Mouse (Mus musculus) adrenal gland, adult 2 months (tissue): ENCODE measurements around the gene Tjp1. TPM values are rescaled to one million over a fixed set of nuclear protein-coding genes. Genes with fewer than 3 reads are reported as not detected.

ENCODE experiments used
- DNase-seq: peaks from one replicate; pipeline ENCODE4 v3.0.0; 2021
- polyA plus RNA-seq: library from polyadenylated mRNA; depleted of rRNA; stranded (reverse); fragments of >200 nt; gene quantifications from 2 replicates; pipeline ENCODE4 v1.2.3, GENCODE M21; 2012
- total RNA-seq, 2 experiments: library from RNA; stranded (reverse); gene quantifications; 2 replicates each; pipeline ENCODE4 v1.2.3; 2021

Tjp1 gene
- total and polyA plus RNA-seq, 3 experiments, result 11.2 to 101 (median 61.1) TPM

DNA sequence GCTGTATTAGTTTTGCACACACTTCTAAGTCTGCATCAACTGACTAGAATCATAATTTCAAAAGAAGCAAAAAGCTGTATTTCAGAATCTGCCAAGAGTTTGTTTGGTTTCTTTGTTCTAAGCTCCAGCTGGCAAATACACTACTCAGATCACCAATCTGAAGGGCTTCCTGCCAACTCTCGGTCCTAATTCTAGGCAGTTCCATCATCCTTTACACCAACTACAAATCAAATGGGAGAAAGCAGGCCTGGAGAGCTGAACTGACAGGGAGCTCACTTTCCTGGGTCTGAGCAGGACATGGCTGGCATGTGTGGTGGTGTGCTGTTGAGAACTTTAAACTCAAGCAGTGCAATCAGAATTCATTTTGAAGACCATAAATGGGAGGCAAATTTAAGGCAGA, 170.0 kb downstream of the Tjp1 start:
- peak; percentile 58 for DNase-seq

DNA sequence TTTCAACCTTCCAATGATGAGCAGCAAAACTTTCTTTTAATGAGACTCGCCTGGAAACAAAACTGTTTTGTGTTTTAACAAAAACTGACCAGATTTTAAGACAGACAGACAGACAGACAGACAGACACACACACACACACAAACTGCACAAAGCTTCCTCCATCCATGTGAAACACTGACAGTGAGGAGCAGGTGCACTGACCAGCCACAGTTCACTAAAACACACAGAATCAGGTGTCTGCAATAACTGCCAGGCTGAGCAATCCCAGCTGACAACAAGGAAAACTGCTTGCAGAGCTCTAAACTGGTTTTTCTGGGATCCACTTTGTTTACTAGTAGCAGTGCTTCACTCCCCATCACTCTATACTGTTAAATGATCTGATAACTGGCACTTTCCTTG, 171.4 kb downstream of the Tjp1 start:
- DNase-seq, result no peak

DNA sequence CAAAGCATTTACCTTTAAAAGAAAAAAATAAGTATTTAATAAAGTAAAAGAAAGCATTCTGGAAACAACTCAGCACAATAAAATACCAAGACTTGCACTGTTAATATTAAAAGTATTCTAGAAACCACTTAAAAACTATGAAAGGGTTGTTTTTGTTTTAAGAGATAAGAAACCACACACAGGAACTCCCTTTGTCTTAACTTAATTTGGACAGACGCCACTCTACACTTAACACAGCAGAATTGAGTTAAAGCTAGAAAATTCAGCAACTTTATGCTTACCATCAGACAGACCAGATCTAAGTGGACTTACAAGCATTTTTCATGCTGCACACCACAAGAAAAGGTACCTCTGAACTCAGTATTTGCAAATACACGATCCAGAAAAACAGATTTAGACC, 172.7 kb downstream of the Tjp1 start:
- DNase-seq, result no peak

DNA sequence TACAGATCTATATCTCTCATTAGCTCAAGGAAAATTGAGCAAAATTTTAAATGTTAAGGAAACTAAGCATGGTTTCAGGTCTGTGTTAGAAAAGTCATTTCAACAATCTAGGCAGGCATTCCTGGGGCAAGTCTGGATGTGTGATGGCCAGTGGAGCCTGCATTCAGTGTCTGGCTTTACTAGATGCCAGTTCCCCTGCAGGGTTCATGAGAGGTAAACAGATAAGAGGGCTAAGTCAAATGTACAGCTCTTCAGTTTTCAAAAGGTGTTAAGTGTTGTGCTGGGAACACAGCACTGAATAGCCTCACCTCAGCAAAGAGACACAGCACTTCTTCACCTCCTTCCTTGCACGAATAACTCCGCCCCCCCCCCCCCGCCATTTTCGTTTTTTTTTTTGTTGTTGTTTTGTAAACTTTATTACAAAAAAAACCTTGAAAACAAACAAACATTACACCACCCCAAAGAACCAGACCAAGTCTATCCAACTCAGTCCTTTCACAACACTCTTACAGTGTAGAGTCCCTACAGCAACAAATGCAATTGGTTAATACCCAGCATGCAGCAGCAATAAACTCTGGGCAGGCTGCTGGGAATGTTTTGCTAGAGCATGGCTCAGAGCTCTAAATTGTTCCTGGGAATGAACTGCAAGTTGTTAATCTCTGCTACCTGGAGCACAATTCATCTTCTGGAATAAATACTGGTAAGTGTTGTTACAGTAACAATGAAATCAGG, 177.1 kb downstream of the Tjp1 start:
- no peak for DNase-seq

DNA sequence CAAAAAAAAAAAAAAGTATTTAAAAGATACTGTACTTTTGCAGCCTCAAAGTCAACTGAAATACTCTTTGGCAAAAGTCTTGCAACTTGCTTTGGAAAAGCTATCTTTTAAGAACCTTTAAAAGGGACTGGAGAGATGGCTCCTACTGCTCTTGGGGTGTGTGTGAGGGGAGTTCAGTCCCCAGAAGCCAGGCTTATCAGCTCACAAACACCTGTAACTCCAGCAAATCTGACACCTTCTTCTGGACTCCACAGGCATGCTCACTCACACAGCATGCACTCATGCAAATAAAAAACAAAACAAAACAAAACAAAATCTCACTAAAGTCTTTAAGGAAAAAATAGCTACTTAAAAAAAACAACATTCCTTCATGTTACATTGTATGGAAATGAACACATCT, 179.0 kb downstream of the Tjp1 start:
- DNase-seq, result no peak

DNA sequence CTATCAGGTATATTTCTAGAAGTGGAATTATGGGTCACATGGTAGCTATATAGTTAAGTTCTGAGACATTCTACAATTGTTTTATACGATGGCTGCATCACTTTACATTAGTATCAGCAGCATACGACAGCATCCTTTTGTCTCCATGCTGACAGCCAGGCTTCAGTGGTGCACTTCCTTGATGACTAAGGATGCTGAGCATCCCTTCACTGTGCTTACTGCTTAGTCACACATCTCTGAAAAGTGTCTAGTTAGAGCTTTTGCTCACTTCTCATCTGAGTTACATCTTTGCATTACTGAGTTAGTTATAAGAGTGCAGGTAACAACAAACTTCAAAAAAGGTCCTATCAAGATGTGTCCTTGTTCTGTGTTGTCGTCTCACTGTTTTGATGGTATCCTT, 182.3 kb downstream of the Tjp1 start:
- no peak for DNase-seq

DNA sequence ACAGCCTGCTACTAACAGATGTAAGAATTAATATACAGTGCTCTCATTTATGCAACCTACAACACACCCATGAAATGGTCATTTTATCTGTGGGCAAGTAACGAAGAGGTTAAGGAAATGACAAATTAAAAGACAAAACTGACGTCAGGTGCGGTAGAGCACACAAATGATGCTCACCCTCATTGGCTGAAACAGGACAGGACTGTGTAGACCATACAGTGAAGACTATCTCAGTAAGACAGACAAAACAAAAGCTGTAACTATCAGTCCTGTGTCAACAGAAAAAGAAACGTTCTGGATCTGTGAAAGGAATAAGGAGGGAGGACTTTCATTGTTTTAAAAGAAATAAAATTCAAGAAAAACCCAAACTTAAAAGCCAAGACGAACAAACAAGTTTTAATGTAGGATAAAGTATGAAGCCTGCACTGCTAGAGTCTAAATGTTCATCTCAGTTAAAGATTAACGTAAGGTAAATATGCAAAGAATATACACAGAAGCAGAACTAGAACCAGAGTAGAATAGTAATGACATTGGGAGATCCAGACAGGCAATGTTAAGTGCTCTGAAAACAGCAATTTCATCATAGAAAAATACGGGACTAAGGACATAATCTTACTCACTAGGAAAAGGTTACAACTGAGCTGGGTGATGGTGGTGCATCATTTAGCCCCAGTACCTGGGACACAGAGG, 189.9 kb downstream of the Tjp1 start:
- DNase-seq, result no peak

DNA sequence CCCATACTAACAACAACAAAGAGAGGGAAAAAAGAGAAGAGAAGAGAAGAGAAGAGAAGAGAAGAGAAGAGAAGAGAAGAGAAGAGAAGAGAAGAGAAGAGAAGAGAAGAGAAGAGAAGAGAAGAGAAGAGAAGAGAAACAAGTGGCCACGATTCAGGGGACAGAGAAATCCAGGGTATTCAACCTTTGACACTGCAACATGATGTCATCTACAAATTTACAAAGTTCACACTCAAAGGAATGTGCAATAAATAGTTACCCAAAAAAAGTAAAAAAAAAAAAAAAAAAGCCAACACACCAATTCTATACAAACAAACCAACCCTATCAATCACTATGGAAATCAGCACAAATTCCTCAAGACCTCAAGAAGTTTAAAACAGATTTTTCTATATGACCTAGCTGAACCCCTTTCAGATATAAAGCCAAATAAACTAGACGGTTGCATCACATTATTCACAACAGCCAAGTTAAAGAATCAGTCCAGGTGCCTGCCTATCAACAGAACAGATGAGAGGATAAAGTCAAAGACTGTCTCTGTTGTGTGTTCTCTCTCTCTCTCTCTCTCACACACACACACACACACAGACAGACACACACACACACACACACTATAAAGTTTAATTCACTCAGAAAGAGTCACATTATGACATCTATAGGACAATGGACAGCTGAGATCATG, 194.4 kb downstream of the Tjp1 start:
- DNase-seq, result no peak

DNA sequence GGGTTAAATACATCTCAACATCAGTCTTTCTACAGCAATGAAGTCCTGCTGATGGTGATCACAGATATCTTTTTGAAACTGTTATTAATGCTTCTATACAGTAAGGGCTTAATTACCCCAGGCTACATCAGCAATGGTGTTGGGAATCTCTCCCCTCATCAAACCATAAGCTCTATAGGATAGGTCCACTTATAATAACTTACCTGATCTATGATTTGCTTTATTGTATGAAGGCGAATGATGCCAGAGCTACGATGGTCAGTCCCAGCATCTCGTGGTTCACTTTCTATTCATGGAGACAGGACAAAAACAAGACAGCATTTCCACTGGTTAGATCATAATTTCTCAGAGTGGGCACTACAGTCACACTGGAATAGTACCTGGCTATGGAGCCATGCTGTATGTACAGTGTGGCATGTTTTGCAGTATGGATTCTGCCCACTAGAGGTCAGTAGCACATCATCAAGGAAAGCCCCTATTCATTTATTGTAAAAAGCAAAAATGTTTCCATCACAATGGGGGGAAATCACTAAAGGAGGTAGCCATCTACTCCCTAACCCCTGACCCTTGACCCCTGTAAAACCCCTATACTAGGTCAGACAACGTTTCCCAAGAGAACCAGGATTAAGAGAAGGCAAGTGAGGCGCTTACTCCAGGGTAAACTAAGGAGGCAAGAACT, 208.4 kb downstream of the Tjp1 start:
- peak; percentile 50 for DNase-seq

DNA sequence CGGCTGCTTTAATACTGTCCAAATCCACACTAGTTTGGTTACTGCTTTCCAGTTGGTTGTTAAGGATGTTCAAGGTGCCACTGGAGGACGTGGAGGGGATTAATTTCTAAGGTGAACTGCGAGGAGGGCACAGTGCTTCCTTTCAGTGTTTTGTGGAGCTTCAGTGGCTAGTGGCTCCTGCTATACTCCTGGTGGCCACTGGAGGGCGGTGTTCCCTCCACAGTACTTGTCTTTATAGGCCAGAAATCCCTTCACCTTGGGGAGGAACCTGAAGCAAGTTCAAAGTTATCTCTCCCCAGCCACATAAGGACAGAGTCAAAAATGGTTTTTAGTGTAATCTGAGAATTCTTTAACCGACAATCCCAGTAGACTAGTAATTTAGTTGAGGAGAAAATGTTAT, 210.2 kb downstream of the Tjp1 start:
- DNase-seq, result peak; percentile 52

DNA sequence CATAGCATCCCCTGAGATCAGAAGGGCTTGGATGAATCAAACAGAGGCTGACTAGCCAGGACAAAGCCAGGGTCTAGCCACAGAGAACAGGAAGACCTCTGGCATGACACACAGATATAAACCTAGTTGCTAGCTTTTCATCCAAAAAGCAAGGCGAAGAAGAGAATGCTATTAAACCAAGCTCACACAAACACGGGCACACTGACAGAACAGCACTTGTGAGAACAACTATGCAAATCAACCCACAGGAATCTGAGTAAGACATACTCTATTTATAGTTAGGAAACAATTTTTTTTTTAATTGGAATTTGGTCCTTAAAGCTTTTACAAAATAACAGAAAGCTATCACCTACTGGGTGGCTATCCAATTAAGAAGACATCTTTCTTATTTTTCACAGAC, 212.4 kb downstream of the Tjp1 start:
- DNase-seq, result no peak

DNA sequence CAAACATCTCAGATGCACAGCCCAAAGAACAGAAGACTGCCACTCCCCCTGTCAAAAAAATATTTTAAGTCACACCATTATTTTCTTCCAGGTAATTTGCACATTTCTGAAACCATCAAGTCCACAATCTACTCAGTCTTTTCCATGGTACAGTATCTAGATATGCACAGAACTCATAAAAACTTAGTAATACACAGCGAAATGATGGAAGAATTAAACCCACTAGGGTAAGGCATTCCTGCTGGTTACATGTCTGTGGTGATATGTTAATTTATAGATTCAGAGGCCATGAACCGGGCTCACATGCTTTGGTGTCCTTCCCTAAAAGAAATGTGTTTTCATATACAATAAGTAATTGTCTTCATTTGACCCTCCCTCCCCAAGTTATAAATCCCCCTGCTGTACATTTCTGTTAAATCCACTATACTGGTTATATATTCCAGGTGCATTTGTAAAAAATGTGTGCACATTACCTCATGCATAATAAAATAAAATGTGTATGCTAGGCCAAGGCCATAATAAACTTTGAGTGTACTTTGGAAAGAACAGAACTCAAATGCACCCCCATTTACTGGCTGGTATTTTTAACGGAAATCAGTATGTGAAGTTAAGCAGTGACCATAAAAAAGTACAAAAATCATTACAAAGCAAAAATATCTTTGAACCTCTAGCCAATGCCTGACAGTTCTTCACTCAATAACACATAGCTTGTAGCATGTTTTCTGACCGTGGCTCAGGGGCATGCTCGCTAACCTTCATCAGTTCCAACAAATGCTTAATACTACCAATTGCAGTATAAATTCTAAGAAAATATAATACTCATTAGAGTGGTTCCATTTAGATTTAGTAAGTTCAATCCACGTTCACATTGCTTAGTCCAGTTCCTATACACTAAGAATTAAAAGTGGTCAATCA, 230.6 kb downstream of the Tjp1 start:
- DNase-seq, result no peak

DNA sequence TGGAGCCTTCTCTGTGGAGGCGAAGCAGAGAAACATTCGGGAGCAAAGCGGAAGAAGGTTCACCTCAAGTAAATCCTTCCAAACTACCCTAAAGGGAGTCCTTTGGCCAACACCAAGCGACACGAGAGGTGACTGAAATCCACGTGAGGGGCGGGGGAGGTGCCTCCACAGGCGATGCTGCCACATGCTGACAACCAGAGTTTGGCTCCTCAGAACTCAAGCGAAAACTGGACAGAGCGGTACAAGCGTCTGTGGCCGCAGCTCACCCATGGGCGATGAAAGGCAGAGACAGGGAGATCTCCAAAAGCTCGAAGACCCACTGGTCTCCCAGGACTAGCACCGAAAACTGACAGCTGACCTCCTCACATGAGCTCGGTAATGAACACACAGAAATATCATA, 244.7 kb downstream of the Tjp1 start:
- DNase-seq, result no peak

DNA sequence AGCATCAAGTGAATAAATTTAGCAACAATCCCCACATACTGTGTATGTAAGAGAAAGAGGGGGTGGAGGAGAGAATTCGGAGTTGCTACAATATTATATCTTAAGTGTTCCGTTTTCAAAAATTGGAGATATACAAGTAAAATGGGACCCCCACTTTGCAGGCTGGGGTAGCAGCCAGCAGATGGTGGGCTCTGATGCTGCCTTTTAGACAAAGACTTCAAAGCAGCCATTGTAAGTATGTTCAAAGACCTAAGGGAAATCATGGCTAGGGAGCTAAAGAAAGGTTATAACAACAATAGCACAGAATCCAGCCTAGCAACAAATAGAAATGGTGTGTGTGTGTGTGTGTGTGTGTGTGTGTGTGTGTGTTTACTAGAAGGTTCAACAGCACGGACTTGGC, 245.6 kb downstream of the Tjp1 start:
- no peak for DNase-seq

DNA sequence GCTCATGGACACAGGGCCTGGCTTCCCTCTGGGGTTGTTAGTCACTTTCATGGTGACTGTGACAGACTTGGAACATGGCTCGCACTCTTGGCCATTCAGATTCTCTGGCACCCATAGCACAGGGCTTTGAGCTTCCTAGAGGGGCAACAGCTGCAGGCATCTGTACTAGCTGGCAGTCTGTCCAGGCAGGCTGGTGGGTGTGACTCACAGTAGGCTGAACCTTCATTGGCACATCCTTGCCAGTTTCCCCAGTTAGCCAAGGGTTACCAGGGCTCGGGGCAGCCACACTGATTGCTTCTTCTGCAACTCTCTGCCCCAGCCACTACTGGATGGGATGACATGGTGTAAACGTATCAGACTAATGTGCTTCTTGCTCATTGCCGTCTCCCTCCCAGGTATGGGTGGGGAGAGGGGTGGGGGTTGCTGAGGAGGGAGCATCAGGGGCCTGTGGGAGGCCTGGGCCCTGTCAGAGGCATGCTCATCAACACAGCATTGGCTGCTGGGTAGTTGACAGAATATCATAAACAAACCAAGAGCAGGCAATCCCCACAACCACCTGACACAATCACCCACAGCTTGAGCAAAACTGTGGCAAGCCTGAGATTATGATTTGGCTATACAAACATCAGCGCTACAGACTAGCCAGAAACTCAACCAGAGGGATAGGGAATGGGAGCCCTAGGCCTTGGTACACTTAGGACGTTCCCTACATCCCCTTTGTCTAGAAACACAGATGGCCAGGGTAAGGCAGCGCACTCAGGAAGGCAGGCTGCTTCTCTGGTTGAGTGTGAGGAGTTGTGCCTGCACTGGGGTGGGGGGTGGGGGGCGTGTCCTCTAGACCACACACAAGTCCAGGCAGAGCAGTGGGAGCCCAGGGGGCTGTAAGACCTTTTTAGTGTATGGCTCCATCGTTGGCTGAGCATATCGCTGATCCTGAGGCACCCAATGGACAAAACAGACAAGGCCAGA, 246.4 kb downstream of the Tjp1 start:
- DNase-seq, result peak; percentile 7

DNA sequence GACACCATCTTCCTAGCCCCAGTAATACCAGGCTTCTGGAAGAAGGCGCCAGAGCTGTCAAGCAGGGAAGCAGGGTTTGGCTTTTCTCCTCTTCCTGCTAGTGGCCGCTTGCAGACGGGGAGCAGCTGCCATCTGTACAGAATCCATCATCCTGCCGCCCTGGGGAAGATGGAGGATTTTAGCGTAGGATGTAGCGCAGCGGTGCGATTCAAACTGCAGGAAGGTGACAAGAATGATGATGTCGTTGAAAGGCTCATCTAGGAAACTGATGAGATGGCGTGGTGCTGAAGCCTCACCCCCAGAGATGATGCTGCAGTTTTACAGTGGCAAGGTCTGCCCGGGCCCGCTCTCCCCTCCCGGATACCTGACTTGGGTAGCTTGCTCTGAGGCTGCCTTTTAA, 248.3 kb downstream of the Tjp1 start:
- no peak for DNase-seq

DNA sequence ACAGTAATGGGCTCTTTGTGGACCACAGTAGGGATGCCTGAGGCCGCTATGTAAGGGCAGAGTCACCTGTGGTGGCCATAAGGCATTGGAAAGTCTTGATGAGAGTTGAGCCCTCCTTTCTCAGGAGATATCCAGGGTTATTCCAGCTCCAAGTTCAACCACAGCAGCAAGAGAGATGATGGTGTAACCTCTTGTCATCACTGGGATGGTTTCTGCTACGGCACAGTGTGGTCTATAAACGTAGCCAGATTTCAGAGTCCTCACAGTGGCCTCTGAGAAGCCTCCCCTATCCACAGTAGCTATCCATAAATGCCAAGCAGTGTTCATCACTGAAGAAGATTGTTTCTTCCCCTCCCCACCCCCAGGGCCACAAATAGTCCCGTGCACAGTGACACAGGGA, 251.8 kb downstream of the Tjp1 start:
- DNase-seq, result no peak

DNA sequence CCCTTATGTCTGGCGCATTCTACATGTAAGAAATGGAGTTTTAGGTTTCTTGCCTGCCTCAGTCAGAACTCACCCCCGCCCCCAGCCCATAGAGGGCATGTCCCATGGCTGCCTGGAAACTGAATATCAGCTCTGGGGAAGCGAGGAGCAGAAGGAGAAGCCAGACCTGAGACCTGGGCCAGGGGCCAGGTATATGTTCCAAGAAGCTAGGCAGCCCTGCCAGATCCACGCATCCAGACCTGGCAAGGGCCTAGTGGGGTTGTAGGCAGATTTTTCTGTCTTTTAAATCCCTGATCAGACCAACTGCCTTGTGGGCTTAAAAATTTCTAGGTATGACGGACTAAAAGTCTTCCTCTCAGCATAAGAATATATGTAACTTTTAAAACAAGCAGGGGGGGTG, 253.4 kb downstream of the Tjp1 start:
- no peak for DNase-seq

DNA sequence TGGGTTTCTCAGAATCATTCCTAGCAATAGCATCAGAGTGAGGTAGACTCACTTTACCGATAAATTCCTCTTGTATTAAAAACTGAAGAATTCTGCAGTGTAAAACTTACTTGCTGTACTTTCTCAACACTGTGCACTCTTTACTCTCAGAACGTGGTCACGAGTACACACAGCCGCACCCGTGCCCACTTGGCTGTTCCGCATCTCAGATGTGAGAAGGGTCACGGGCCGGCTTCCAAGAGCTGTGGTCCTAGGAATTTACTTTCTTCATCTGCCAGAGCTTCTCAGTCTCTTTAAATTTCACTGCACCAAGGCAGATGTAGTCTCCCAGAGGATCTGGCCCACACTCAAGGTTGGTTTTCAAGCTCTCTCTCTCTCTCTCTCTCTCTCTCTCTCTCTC, 277.9 kb downstream of the Tjp1 start:
- no peak for DNase-seq
